Mouse (Mus musculus) E14TG2a.4 (cell line): ENCODE results near the gene Fgfr1op.
"Not testable (repeated sequence)": the region's sequence is repeated elsewhere in the genome, so short reads cannot be mapped to it uniquely, and the experiment has no call there.

Source experiments
- CTCF ChIP-seq: conservative IDR thresholded peaks from 2 replicates; pipeline ENCODE4 v1.5.1; 2014; ENCODE audit warnings: low read length
- NANOG ChIP-seq: IDR thresholded peaks from 2 replicates; pipeline ENCODE4 v1.6.1; 2014; ENCODE audit warnings: borderline replicate concordance, low read length, mixed read lengths

DNA sequence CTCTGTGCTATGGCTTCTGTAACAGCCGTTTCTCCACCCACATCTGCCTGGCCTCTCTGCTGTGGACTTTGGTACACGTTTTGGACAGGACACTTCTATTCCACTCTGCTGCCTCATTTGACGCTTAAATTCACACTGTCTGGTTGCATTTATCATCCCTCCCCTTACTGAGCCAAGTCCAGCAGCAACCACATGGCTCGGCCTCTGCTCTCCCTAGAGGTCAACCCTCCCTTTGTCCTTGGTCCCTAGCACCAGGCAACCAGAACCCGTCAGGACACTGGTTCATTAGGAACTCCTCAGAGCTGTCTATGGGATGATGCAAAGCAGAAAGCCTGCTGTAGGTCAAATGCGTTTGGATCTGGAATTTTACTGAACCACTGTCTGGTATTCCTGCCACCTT lies 34.5 kb upstream of the Fgfr1op start:
- not testable (repeated sequence) for TF ChIP-seq CTCF, NANOG
